11 mouse cellular contexts compared by ENCODE assay signal in the genomic region with DNA sequence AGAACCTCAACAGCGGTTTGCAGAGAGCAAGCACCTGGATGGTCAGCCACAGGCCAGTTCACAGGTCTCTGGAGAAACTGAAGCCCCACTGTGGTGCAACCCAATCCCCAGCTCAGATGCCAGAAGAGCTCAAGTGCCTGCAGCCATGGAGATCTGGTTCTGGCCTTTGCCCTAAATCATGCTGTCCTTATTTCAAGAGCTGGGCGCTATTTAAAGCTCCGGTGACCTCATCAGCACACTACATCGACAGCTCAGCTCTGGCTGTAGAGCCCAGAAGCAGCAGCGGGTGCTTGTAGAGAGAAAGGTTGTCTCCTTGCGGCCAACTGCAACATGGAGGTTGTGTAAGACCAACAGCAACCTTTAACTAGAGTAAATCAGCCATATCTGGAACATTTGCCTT. TPM values are rescaled to one million over a fixed set of nuclear protein-coding genes. Genes with fewer than 3 reads are reported as not detected.
A peak's percentile ranks its signal among the peaks of the same experiment; 100 is the strongest.
DNase-seq lines count a peak whose midpoint lies in the region; TF ChIP-seq lines count a peak whose summit lies in the region.
"Had no signal": no experiment of that assay in that cellular context is flagged by ENCODE, and none has a peak within 500 bp of the region (broad histone marks: within the 10 kb centered on the region; RNA-seq: fewer than 3 reads in every experiment).

No protein-coding gene starts in this region.

- peak; percentile 70 for DNase-seq in adrenal gland, adult 2 months
- no peak for DNase-seq in adrenal gland, adult 18-20 months (ENCODE audit: low spot score in 2 of 2)
- DNase-seq in adrenal gland, postnatal 36 days, result peak; percentile 63 to 70
- peak; percentile 69 for DNase-seq in heart, adult 8-10 months (ENCODE audit: low spot score)
- peak; percentile 48 for DNase-seq in lung, adult 2 months
- DNase-seq in thymus, postnatal 36 days, result no peak
- no peak for DNase-seq in right cerebral cortex, postnatal 25 days
- no peak for DNase-seq in right cerebral cortex, postnatal 14 days

- 54% methylated on average over 6 of the region's 6 CpGs for WGBS in lung, adult 2 months

- TF ChIP-seq CTCF in lung, adult 2 months (IDR thresholded peaks at IDR 0.05; ENCODE audit: insufficient read depth, low read length), result no peak

- H3K4me3 ChIP-seq in lung, adult 2 months (replicated peaks; ENCODE audit: extremely low read depth, low read depth, low read length), result no peak overlapping the region
- H3K4me3 ChIP-seq: midbrain, embryonic 12.5 days; stomach, embryonic 15.5 days had no signal

- peaks cover 31% of the 10 kb centered on the region for H3K4me1 ChIP-seq in lung, adult 2 months (ENCODE audit: control insufficient read depth, insufficient read depth, low read length)
- H3K4me1 ChIP-seq: midbrain, embryonic 12.5 days; stomach, embryonic 15.5 days had no signal

- TF ChIP-seq POLR2A in lung, adult 2 months (IDR thresholded peaks at IDR 0.05; ENCODE audit: borderline replicate concordance, extremely low read depth, low read depth, low read length), result no peak

RNA-seq across cellular contexts. Expression of a gene that starts 20.3 kb away (rescaled TPM):
- 100 to 1,000 TPM; 563 to 611 TPM for total RNA-seq in adrenal gland, adult 2 months (2021)
- polyA plus RNA-seq in adrenal gland, adult 2 months (2012; rRNA removed), result 227 and 268 TPM in 2 replicates
- 100 to 1,000 TPM; 665 to 853 TPM for total RNA-seq in adrenal gland, adult 18-20 months (2021)
- 100 to 1,000 TPM; 499 to 690 TPM for total RNA-seq in adrenal gland, postnatal 36 days (2021)
- total RNA-seq in heart, adult 8-10 months (2022), result 100 to 1,000 TPM; 265 to 313 (median 289) TPM
- polyA plus RNA-seq in lung, adult 2 months (2012; rRNA removed), result 66.2 and 80.3 TPM in 2 replicates

RNA-seq across cellular contexts. Expression of a gene that starts 26.4 kb away (rescaled TPM):
- 100 to 1,000 TPM; 236 to 614 TPM for total RNA-seq in adrenal gland, adult 2 months (2021)
- 309 and 678 TPM in 2 replicates for polyA plus RNA-seq in adrenal gland, adult 2 months (2012; rRNA removed)
- total RNA-seq in adrenal gland, adult 18-20 months (2021), result 1,000 to 10,000 TPM in 1 of 2 experiments, 100 to 1,000 TPM in 1; 220 to 1,206 TPM
- total RNA-seq in adrenal gland, postnatal 36 days (2021), result 100 to 1,000 TPM in 1 of 2 experiments, 10 to 100 TPM in 1; 85.2 to 330 TPM
- 100 to 1,000 TPM; 312 to 583 (median 421) TPM for total RNA-seq in heart, adult 8-10 months (2022)
- 541 and 589 TPM in 2 replicates for polyA plus RNA-seq in lung, adult 2 months (2012; rRNA removed)
- total RNA-seq: hematopoietic stem cell, adult 5-6 weeks had no signal

Comparison
In these comparisons a context has a peak if more than half of its experiments do, and no peak if none do; other contexts are left out.
1. DNase-seq: peak in adrenal gland, adult 2 months (single experiment), adrenal gland, postnatal 36 days (2 of 2), heart, adult 8-10 months (single experiment) and lung, adult 2 months (single experiment); none in adrenal gland, adult 18-20 months (0 of 2), thymus, postnatal 36 days (0 of 2), right cerebral cortex, postnatal 25 days (single experiment) and right cerebral cortex, postnatal 14 days (single experiment).